Mouse (Mus musculus) midbrain, embryonic 13.5 days (tissue): ENCODE data around the gene Zfp865. TPM values are rescaled to one million over a fixed set of nuclear protein-coding genes. Genes with fewer than 3 reads are reported as not detected.

Source experiments
- ATAC-seq: fragments of 200-750 bp; cut with Nextera tagmentation; 2 replicates; pipeline ENCODE4 v1.8.0; 2017; ENCODE audit warnings: mild to moderate bottlenecking, moderate TSS enrichment, moderate library complexity
- H3K27ac ChIP-seq: fragments of 300-500 bp; sonication (generic); 2 replicates; pipeline ENCODE4 v1.5.1; 2015; ENCODE audit warnings: inconsistent platforms, mild to moderate bottlenecking, moderate library complexity
- H3K27me3 ChIP-seq: fragments of 300-500 bp; sonication (generic); 2 replicates; pipeline ENCODE4 v1.6.1; 2015; ENCODE audit warnings: mild to moderate bottlenecking, inconsistent platforms
- H3K36me3 ChIP-seq: fragments of 300-500 bp; sonication (generic); 2 replicates; pipeline ENCODE4 v1.6.1; 2015; ENCODE audit warnings: mild to moderate bottlenecking, inconsistent platforms
- H3K4me1 ChIP-seq: fragments of 300-500 bp; sonication (generic); replicated peaks from 2 replicates; pipeline ENCODE4 v1.6.1; 2015; ENCODE audit warnings: inconsistent platforms
- H3K4me2 ChIP-seq: fragments of 300-500 bp; sonication (generic); replicated peaks from 2 replicates; pipeline ENCODE4 v1.6.1; 2015; ENCODE audit warnings: moderate library complexity, mild to moderate bottlenecking, inconsistent platforms
- H3K4me3 ChIP-seq: fragments of 300-500 bp; sonication (generic); replicated peaks from 2 replicates; pipeline ENCODE4 v1.5.1; 2015; ENCODE audit warnings: mild to moderate bottlenecking, inconsistent platforms
- H3K9ac ChIP-seq: fragments of 300-500 bp; sonication (generic); replicated peaks from 2 replicates; pipeline ENCODE4 v1.6.1; 2015; ENCODE audit warnings: mild to moderate bottlenecking, inconsistent platforms
- H3K9me3 ChIP-seq: fragments of 300-500 bp; sonication (generic); 2 replicates; pipeline ENCODE4 v1.6.1; 2016; ENCODE audit warnings: mild to moderate bottlenecking, inconsistent platforms
- WGBS: fragments of 180-500 bp; shearing (Covaris S2); methylation state at CpG from one replicate; pipeline ENCODE4 v1.1.7; 2015; 5-methylcytosine and 5-hydroxymethylcytosine counted together
- polyA plus RNA-seq: library from polyadenylated mRNA; unstranded; fragments of >200 nt; fragmentation: Nextera tagmentation; extraction: Ambion mirVana; gene quantifications from 2 replicates; pipeline ENCODE4 v1.2.1, GENCODE M21; 2015

Gene Zfp865
- 5.7 and 7.9 TPM in 2 replicates for polyA plus RNA-seq

- Histone ChIP-seq H3K27me3 (no peaks in the 10 kb centered on the region), H3K36me3 (peaks cover 32% of the 10 kb centered on the region), H3K9me3 (no peaks in the 10 kb centered on the region), H3K4me1 (peaks cover 23% of the 10 kb centered on the region), H3K4me2 (peak within 1 kb of the TSS; percentile 91), H3K9ac (peak within 1 kb of the TSS; percentile 97), H3K4me3 (peak within 1 kb of the TSS; percentile 87), H3K27ac (peak within 1 kb of the TSS; percentile 94)
- 1% methylated on average over 48 of the region's 49 CpGs for WGBS
- peak; percentile 92 for ATAC-seq
These were observed at the start of gene Zfp865, which contains the start of gene Ccdc106 for GRCm38 (mm10) chr7:5020000-5020681. Zfp865 (plus strand) TSS chr7:5020376. Ccdc106 (plus strand) TSS chr7:5020553.

GRCm38 (mm10) chr7:4971068-4971467 is 49.1 kb upstream of the Zfp865 start, which contains the start of gene Sbk3:
Sbk3 (minus strand) TSS chr7:4971168.
- H3K27me3 ChIP-seq: no peaks in the 10 kb centered on the region
- H3K4me1 ChIP-seq: no peaks in the 10 kb centered on the region
- ATAC-seq: no peak
- H3K9me3 ChIP-seq: no peaks in the 10 kb centered on the region
- no peak within 1 kb of the TSS for H3K27ac ChIP-seq
- H3K36me3 ChIP-seq: no peaks in the 10 kb centered on the region
- 41% methylated on average over 6 of the region's 6 CpGs for WGBS
- H3K4me3 ChIP-seq: no peak within 1 kb of the TSS
- no peak within 1 kb of the TSS for H3K9ac ChIP-seq
- no peak within 1 kb of the TSS for H3K4me2 ChIP-seq

- no peaks in the 10 kb centered on the region for H3K36me3 ChIP-seq
- no peak overlapping the region for H3K4me3 ChIP-seq
- no peaks in the 10 kb centered on the region for H3K27me3 ChIP-seq
- H3K27ac ChIP-seq: no peak overlapping the region
- H3K9me3 ChIP-seq: no peaks in the 10 kb centered on the region
- no peak overlapping the region for H3K4me2 ChIP-seq
- WGBS: 25% methylated on average over 7 of the region's 7 CpGs
- no peak overlapping the region for H3K9ac ChIP-seq
- ATAC-seq: no peak
- no peaks in the 10 kb centered on the region for H3K4me1 ChIP-seq
These were observed 48.5 kb upstream of the Zfp865 start for GRCm38 (mm10) chr7:4971710-4972109.

- 84% methylated on average over 18 of the region's 18 CpGs for WGBS
These were observed 47.7 kb upstream of the Zfp865 start for GRCm38 (mm10) chr7:4972321-4973047.

GRCm38 (mm10) chr7:4975455-4975854 is 44.7 kb upstream of the Zfp865 start:
- WGBS: 69% methylated on average over 4 of the region's 4 CpGs

More at GRCm38 (mm10) chr7:4972321-4973047, 47.7 kb upstream of the Zfp865 start:
- Histone ChIP-seq H3K36me3 (no peaks in the 10 kb centered on the region), H3K9me3 (no peaks in the 10 kb centered on the region), H3K4me2 (no peak overlapping the region), H3K4me1 (no peaks in the 10 kb centered on the region), H3K4me3 (no peak overlapping the region), H3K27me3 (no peaks in the 10 kb centered on the region), H3K9ac (no peak overlapping the region), H3K27ac (no peak overlapping the region)
- ATAC-seq: no peak

GRCm38 (mm10) chr7:4976832-4977231 is 43.3 kb upstream of the Zfp865 start:
- WGBS: 87% methylated on average over 7 of the region's 7 CpGs
- no peak overlapping the region for H3K4me2 ChIP-seq

More at GRCm38 (mm10) chr7:4975455-4975854, 44.7 kb upstream of the Zfp865 start:
- no peaks in the 10 kb centered on the region for H3K4me1 ChIP-seq
- H3K9ac ChIP-seq: no peak overlapping the region
- no peak overlapping the region for H3K4me3 ChIP-seq
- H3K27ac ChIP-seq: no peak overlapping the region
- H3K36me3 ChIP-seq: no peaks in the 10 kb centered on the region
- no peak for ATAC-seq
- no peak overlapping the region for H3K4me2 ChIP-seq
- no peaks in the 10 kb centered on the region for H3K9me3 ChIP-seq
- H3K27me3 ChIP-seq: no peaks in the 10 kb centered on the region

GRCm38 (mm10) chr7:4988250-4988649 is 31.9 kb upstream of the Zfp865 start:
- no peak overlapping the region for H3K9ac ChIP-seq
- no peak overlapping the region for H3K27ac ChIP-seq
- peaks cover 6% of the 10 kb centered on the region; the same call in 1 of the 2 replicates for H3K9me3 ChIP-seq
- peaks cover 10% of the 10 kb centered on the region for H3K4me1 ChIP-seq
- peaks cover 32% of the 10 kb centered on the region for H3K36me3 ChIP-seq
- ATAC-seq: no peak
- no peak overlapping the region for H3K4me3 ChIP-seq
- no peak overlapping the region for H3K4me2 ChIP-seq
- 69% methylated on average over 2 of the region's 2 CpGs for WGBS
- H3K27me3 ChIP-seq: no peaks in the 10 kb centered on the region; the same call in 1 of the 2 replicates

More at GRCm38 (mm10) chr7:4976832-4977231, 43.3 kb upstream of the Zfp865 start:
- H3K4me1 ChIP-seq: no peaks in the 10 kb centered on the region
- ATAC-seq: no peak
- H3K27ac ChIP-seq: no peak overlapping the region
- no peaks in the 10 kb centered on the region for H3K36me3 ChIP-seq
- H3K9me3 ChIP-seq: no peaks in the 10 kb centered on the region
- no peaks in the 10 kb centered on the region for H3K27me3 ChIP-seq
- H3K9ac ChIP-seq: no peak overlapping the region
- H3K4me3 ChIP-seq: no peak overlapping the region

- Histone ChIP-seq H3K9ac (peak overlapping the region; percentile 81), H3K36me3 (peaks cover 45% of the 10 kb centered on the region), H3K4me3 (peak overlapping the region; percentile 68), H3K9me3 (peaks cover 6% of the 10 kb centered on the region; the same call in 1 of the 2 replicates), H3K4me1 (peaks cover 40% of the 10 kb centered on the region), H3K27me3 (0 out of 2 replicates have a peak, but pooled peaks cover 9% of the 10 kb centered on the region), H3K27ac (no peak overlapping the region), H3K4me2 (peak overlapping the region; percentile 94)
- ATAC-seq: no peak
- WGBS: 42% methylated on average over 55 of the region's 55 CpGs
These were observed 26.7 kb upstream of the Zfp865 start for GRCm38 (mm10) chr7:4993347-4993998.

GRCm38 (mm10) chr7:4993999-4994788 is 26.0 kb upstream of the Zfp865 start:
- 0 out of 2 replicates have a peak, but pooled peaks cover 9% of the 10 kb centered on the region for H3K27me3 ChIP-seq
- H3K4me2 ChIP-seq: peak overlapping the region; percentile 94
- H3K36me3 ChIP-seq: peaks cover 45% of the 10 kb centered on the region
- ATAC-seq: no peak
- peaks cover 6% of the 10 kb centered on the region; the same call in 1 of the 2 replicates for H3K9me3 ChIP-seq
- peaks cover 40% of the 10 kb centered on the region for H3K4me1 ChIP-seq
- H3K9ac ChIP-seq: peak overlapping the region; percentile 81
- no peak overlapping the region for H3K27ac ChIP-seq
- peak overlapping the region; percentile 68 for H3K4me3 ChIP-seq
- 53% methylated on average over 59 of the region's 59 CpGs for WGBS

GRCm38 (mm10) chr7:4995268-4996002 is 24.7 kb upstream of the Zfp865 start:
- H3K36me3 ChIP-seq: peaks cover 42% of the 10 kb centered on the region
- peak overlapping the region; percentile 87 for H3K27ac ChIP-seq
- H3K9ac ChIP-seq: peak overlapping the region; percentile 81
- ATAC-seq: no peak; the same call in 1 of the 2 replicates
- 0 out of 2 replicates have a peak, but pooled peaks cover 9% of the 10 kb centered on the region for H3K27me3 ChIP-seq
- peak overlapping the region; percentile 68 for H3K4me3 ChIP-seq
- WGBS: 5% methylated on average over 19 of the region's 19 CpGs
- H3K9me3 ChIP-seq: 0 out of 2 replicates have a peak, but pooled peaks cover 3% of the 10 kb centered on the region
- peak overlapping the region; percentile 94 for H3K4me2 ChIP-seq
- peaks cover 40% of the 10 kb centered on the region for H3K4me1 ChIP-seq
